Mouse (Mus musculus) macrophage (primary cell): ENCODE results near the gene Olfr1465. TPM values are rescaled to one million over a fixed set of nuclear protein-coding genes. Genes with fewer than 3 reads are reported as not detected.

Experiments
- H3K27ac ChIP-seq: fragments of 350-480 bp; formaldehyde crosslinking; 2 replicates; pipeline ENCODE4 v1.9.0; 2021
- H3K36me3 ChIP-seq: fragments of 350-480 bp; formaldehyde crosslinking; 2 replicates; pipeline ENCODE4 v1.9.0; 2021; ENCODE audit errors: inconsistent target
- H3K4me3 ChIP-seq: fragments of 350-480 bp; formaldehyde crosslinking; 2 replicates; pipeline ENCODE4 v1.9.0; 2021; ENCODE audit errors: inconsistent target
- H3K79me2 ChIP-seq: fragments of 350-480 bp; formaldehyde crosslinking; 2 replicates; pipeline ENCODE4 v1.9.0; 2021; ENCODE audit errors: inconsistent target
- WGBS: methylation state at CpG from one replicate; pipeline ENCODE4 v1.1.7; 2026; ENCODE audit warnings: inconsistent platforms; ENCODE audit not compliant: missing documents; 5-methylcytosine and 5-hydroxymethylcytosine counted together
- polyA plus RNA-seq: library from polyadenylated mRNA; stranded (reverse); fragments of 250-400 nt; gene quantifications from 3 replicates; pipeline ENCODE4 v1.2.4, GENCODE M21; 2018; ENCODE audit warnings: inconsistent platforms
- total RNA-seq, 78 experiments: library from RNA; depleted of rRNA; stranded (reverse); fragments of 250-400 nt; gene quantifications; 1 replicate in 9 of 78; 2 replicates in 24 of 78; 3 replicates in 43 of 78; 4 replicates in 2 of 78; pipeline ENCODE4 v1.2.4; 2018; ENCODE audit warnings: inconsistent platforms in 56 of 78

The Olfr1465 gene
- total RNA-seq (2018; cell fraction: chromatin; rRNA removed): not detected
- not detected for total RNA-seq (2018; cell fraction: cytosol; rRNA removed)
- total RNA-seq (2018; cell fraction: nucleus; rRNA removed): not detected
- not detected in 3 replicates for polyA plus RNA-seq

DNA sequence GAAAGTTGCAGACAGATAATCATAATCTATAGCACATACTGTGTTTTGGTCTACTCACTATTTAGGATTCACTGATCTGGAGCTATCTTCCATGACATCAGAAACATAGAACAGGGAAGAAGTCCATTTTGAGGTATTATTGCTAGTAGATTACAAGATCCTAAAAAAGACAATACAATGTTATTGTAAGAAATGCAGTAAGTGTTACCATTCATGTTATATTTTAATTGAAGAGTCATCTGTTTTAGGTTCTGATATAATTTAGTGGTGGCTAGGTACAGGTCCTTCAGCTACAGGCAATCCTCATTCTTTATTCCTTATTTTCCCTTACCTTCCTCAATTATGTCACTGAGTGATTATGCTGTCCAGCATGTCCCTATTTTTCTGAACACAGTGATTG lies at the start of gene Olfr1465:
TSS of gene Olfr1465 (minus strand) at position 101 of the 400 bp plus-strand sequence.
- Histone ChIP-seq H3K27ac (no peak within 1 kb of the TSS), H3K79me2 (no peaks in the 10 kb centered on the region), H3K36me3 (no peaks in the 10 kb centered on the region), H3K4me3 (no peak within 1 kb of the TSS)

- H3K27ac ChIP-seq: no peak within 1 kb of the TSS
- H3K4me3 ChIP-seq: no peak within 1 kb of the TSS
- H3K79me2 ChIP-seq: no peaks in the 10 kb centered on the region
- 76% methylated on average over 2 of the region's 2 CpGs for WGBS
- H3K36me3 ChIP-seq: no peaks in the 10 kb centered on the region
These were observed 46.6 kb upstream of the Olfr1465 start, which contains the start of gene Olfr1467 for GRCm38 (mm10) chr19:13361936-13362335. Gene Olfr1467, plus strand, starts transcription at chr19:13362236.

- Histone ChIP-seq H3K4me3 (no peak within 1 kb of the TSS), H3K27ac (no peak within 1 kb of the TSS), H3K36me3 (no peaks in the 10 kb centered on the region), H3K79me2 (no peaks in the 10 kb centered on the region)
- 80% methylated on average over 2 of the region's 2 CpGs for WGBS
These were observed 23.2 kb upstream of the Olfr1465 start, which contains the start of gene Olfr1466 for GRCm38 (mm10) chr19:13338562-13338961. Gene Olfr1466, plus strand, starts transcription at chr19:13338862.

Other genes starting within 250 kb of the Olfr1465 start
- not detected in 3 replicates for gene Olfr1457, start 217.7 kb downstream of the Olfr1465 start, polyA plus RNA-seq
- not detected in 3 replicates for gene Olfr1458, start 208.8 kb downstream of the Olfr1465 start, polyA plus RNA-seq
- not detected in 3 replicates for gene Olfr1459, start 166.0 kb downstream of the Olfr1465 start, polyA plus RNA-seq
- not detected in 3 replicates for gene Olfr1461, start 152.5 kb downstream of the Olfr1465 start, polyA plus RNA-seq
- not detected in 3 replicates for gene Olfr1462, start 129.8 kb downstream of the Olfr1465 start, polyA plus RNA-seq
- gene Olfr1463, start 84.2 kb downstream of the Olfr1465 start, polyA plus RNA-seq: not detected in 3 replicates
- gene Olfr1466, start 23.3 kb upstream of the Olfr1465 start, polyA plus RNA-seq: not detected in 3 replicates
- gene Olfr1467, start 46.7 kb upstream of the Olfr1465 start, polyA plus RNA-seq: not detected in 3 replicates
- gene Olfr1469, start 92.3 kb upstream of the Olfr1465 start, polyA plus RNA-seq: not detected in 3 replicates
- not detected in 3 replicates for gene Olfr1471, start 127.9 kb upstream of the Olfr1465 start, polyA plus RNA-seq
- gene Olfr1472, start 140.5 kb upstream of the Olfr1465 start, polyA plus RNA-seq: not detected in 3 replicates
- gene Olfr1474, start 154.0 kb upstream of the Olfr1465 start, polyA plus RNA-seq: not detected in 3 replicates
- not detected in 3 replicates for gene Olfr1475, start 164.7 kb upstream of the Olfr1465 start, polyA plus RNA-seq
- not detected in 3 replicates for gene Olfr1477, start 185.0 kb upstream of the Olfr1465 start, polyA plus RNA-seq
- gene Olfr1480, start 212.4 kb upstream of the Olfr1465 start, polyA plus RNA-seq: not detected in 3 replicates